Mouse (Mus musculus) heart, embryonic 14.5 days (tissue): ENCODE data around the gene Sema3g. TPM values are rescaled to one million over a fixed set of nuclear protein-coding genes. Genes with fewer than 3 reads are reported as not detected.

Experiments used
- ATAC-seq: fragments of 200-750 bp; cut with Nextera tagmentation; 2 replicates; pipeline ENCODE4 v1.8.0; 2017; ENCODE audit warnings: low read depth, moderate TSS enrichment; ENCODE audit not compliant: insufficient number of reproducible peaks, insufficient read depth, low FRiP score
- H3K27ac ChIP-seq, 2 experiments: fragments of 200-500 bp in 1 of 2; fragments of 300-500 bp in 1 of 2; sonication (generic) in 1 of 2; replicated peaks in 1 of 2; 2 replicates each; pipeline ENCODE4 v1.5.1; 2012 to 2014; ENCODE audit warnings: low read depth in 2 of 2, low read length in 2 of 2, control low read depth in 1 of 2, mild to moderate bottlenecking in 1 of 2, mixed read lengths in 1 of 2; ENCODE audit not compliant: control insufficient read depth in 1 of 2, insufficient read depth in 1 of 2
- H3K27me3 ChIP-seq: fragments of 300-500 bp; sonication (generic); 2 replicates; pipeline ENCODE4 v1.6.1; 2014; ENCODE audit warnings: mild to moderate bottlenecking, low read length, control low read depth; ENCODE audit not compliant: control insufficient read depth, insufficient read depth
- H3K36me3 ChIP-seq: fragments of 300-500 bp; sonication (generic); 2 replicates; pipeline ENCODE4 v1.6.1; 2014; ENCODE audit warnings: mild to moderate bottlenecking, control low read depth, low read length, mixed read lengths; ENCODE audit not compliant: control insufficient read depth, insufficient read depth
- H3K4me1 ChIP-seq, 2 experiments: fragments of 200-500 bp in 1 of 2; fragments of 300-500 bp in 1 of 2; sonication (generic) in 1 of 2; 2 replicates each; pipeline ENCODE4 v1.6.1; 2012 to 2014; ENCODE audit warnings: low read length in 2 of 2, control low read depth in 1 of 2, mixed read lengths in 1 of 2; ENCODE audit not compliant: control insufficient read depth in 2 of 2, insufficient read depth in 2 of 2
- H3K4me2 ChIP-seq: fragments of 300-500 bp; sonication (generic); 2 replicates; pipeline ENCODE4 v1.6.1; 2014; ENCODE audit warnings: mild to moderate bottlenecking, low read length
- H3K4me3 ChIP-seq, 2 experiments: fragments of 200-500 bp in 1 of 2; fragments of 300-500 bp in 1 of 2; sonication (generic) in 1 of 2; 2 replicates each; pipeline ENCODE4 v1.5.1; 2012 to 2014; ENCODE audit warnings: low read length in 2 of 2, mild to moderate bottlenecking in 2 of 2, control low read depth in 1 of 2, low read depth in 1 of 2, moderate library complexity in 1 of 2; ENCODE audit not compliant: control insufficient read depth in 1 of 2, insufficient read depth in 1 of 2
- H3K9ac ChIP-seq: fragments of 300-500 bp; sonication (generic); 2 replicates; pipeline ENCODE4 v1.6.1; 2014; ENCODE audit warnings: mild to moderate bottlenecking, low read length
- H3K9me3 ChIP-seq: fragments of 300-500 bp; sonication (generic); 2 replicates; pipeline ENCODE4 v1.6.1; 2016; ENCODE audit warnings: low read length, control low read depth; ENCODE audit not compliant: control insufficient read depth
- WGBS: fragments of 180-500 bp; shearing (Covaris S2); extraction: QIAGEN DNeasy Blood & Tissue Kit; methylation state at CpG from one replicate; pipeline ENCODE4 v1.1.7; 2014; 5-methylcytosine and 5-hydroxymethylcytosine counted together
- polyA plus RNA-seq: library from polyadenylated mRNA; unstranded; fragments of >200 nt; fragmentation: Nextera tagmentation; extraction: Ambion mirVana; gene quantifications from 2 replicates; pipeline ENCODE4 v1.2.1, GENCODE M21; 2014

Sema3g gene
- polyA plus RNA-seq, 1 experiment from 2014 or later = 0.23 TPM

GRCm38 (mm10) chr14:31173537-31173936 lies 44.1 kb upstream of the Sema3g start:
- peaks cover 0 to 7% of the 10 kb centered on the region in 2 experiments; a peak in 2 of 4 replicates for H3K4me1 ChIP-seq
- H3K27ac ChIP-seq = peak overlapping the region in 1 of 2 experiments; percentile 37; a peak in 1 of 4 replicates
- H3K9ac ChIP-seq = no peak overlapping the region
- no peaks in the 10 kb centered on the region for H3K9me3 ChIP-seq
- peaks cover 87% of the 10 kb centered on the region for H3K36me3 ChIP-seq
- 85% methylated on average over 7 of the region's 7 CpGs for WGBS
- no peak overlapping the region for H3K4me2 ChIP-seq
- ATAC-seq = no peak
- H3K4me3 ChIP-seq = no peak overlapping the region
- H3K27me3 ChIP-seq = no peaks in the 10 kb centered on the region

DNA sequence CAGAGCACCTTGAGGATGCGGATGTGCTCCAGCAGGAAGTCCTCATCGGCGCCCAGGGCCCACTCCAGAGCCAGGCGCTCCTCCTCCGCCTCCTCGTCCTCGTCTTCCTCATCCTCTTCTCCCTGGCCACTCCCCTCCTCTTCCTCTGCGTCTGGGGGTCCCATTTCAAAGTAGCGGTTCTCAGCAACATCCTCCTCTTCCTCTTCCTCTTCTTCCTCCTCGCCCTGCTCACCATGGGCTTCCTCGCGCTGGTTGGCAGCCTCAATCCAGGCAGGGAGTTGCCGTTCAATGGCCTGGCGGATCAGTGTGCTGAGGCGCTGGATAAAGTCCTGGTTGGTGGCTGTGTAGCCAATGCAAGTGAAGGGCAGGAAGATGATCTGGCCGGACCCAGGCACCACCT lies 40.4 kb upstream of the Sema3g start:
- H3K9ac ChIP-seq = no peak overlapping the region

DNA sequence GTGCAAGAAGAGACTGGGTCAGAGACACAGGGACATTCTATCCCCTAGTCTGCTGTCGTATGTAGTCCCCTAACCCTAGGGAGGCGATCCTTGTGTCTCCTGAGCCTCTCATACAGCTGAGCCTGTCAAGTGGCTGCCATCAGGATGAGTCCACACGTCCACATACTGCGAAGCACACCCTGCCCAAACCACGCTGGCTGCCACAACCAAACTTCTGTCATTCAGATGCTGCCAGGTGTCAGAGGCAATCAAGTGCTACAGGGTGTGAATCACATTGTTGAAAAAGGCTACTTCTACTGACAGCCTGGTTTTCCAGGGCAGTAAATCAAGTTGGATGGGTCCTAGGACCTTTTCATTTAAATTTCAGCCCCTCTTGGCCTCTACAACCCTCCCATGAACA lies 39.9 kb upstream of the Sema3g start:
- Histone ChIP-seq H3K9ac (no peak overlapping the region), H3K4me1 (peaks cover under 1 to 7% of the 10 kb centered on the region in 2 experiments; a peak in 2 of 4 replicates), H3K4me2 (no peak overlapping the region), H3K27ac (no peak overlapping the region), H3K4me3 (no peak overlapping the region), H3K9me3 (no peaks in the 10 kb centered on the region), H3K27me3 (no peaks in the 10 kb centered on the region), H3K36me3 (peaks cover 99% of the 10 kb centered on the region)
- ATAC-seq = no peak
- WGBS = 80% methylated on average over 5 of the region's 5 CpGs

More for the DNA sequence above, 40.4 kb upstream of the Sema3g start:
- Histone ChIP-seq H3K4me2 (no peak overlapping the region), H3K27me3 (no peaks in the 10 kb centered on the region), H3K9me3 (no peaks in the 10 kb centered on the region), H3K4me1 (peaks cover 0 to 7% of the 10 kb centered on the region in 2 experiments; a peak in 2 of 4 replicates), H3K36me3 (peaks cover 99% of the 10 kb centered on the region), H3K4me3 (no peak overlapping the region), H3K27ac (no peak overlapping the region)
- 83% methylated on average over 15 of the region's 16 CpGs for WGBS
- ATAC-seq = no peak

- Histone ChIP-seq H3K4me3 (no peak overlapping the region), H3K27ac (no peak overlapping the region; a peak in 1 of 4 replicates), H3K9ac (no peak overlapping the region), H3K4me2 (no peak overlapping the region), H3K4me1 (peaks cover 0 to 2% of the 10 kb centered on the region in 2 experiments; a peak in 2 of 4 replicates), H3K9me3 (no peaks in the 10 kb centered on the region), H3K27me3 (no peaks in the 10 kb centered on the region), H3K36me3 (peaks cover 99% of the 10 kb centered on the region)
- ATAC-seq = no peak
- 78% methylated on average over 12 of the region's 12 CpGs for WGBS
These were observed 37.8 kb upstream of the Sema3g start for GRCm38 (mm10) chr14:31179677-31180365.

- H3K4me1 ChIP-seq = peaks cover 2% of the 10 kb centered on the region in 2 experiments; a peak in 3 of 4 replicates
- H3K27ac ChIP-seq = no peak overlapping the region
- WGBS = 75% methylated on average over 4 of the region's 4 CpGs
These were observed 36.1 kb upstream of the Sema3g start for GRCm38 (mm10) chr14:31181512-31181911.

GRCm38 (mm10) chr14:31182786-31183290 lies 34.8 kb upstream of the Sema3g start:
- Histone ChIP-seq H3K27me3 (no peaks in the 10 kb centered on the region), H3K4me2 (no peak overlapping the region), H3K9me3 (no peaks in the 10 kb centered on the region), H3K4me3 (no peak overlapping the region), H3K36me3 (peaks cover 99% of the 10 kb centered on the region), H3K27ac (peak overlapping the region; percentile 31; a peak in 1 of 4 replicates), H3K9ac (no peak overlapping the region), H3K4me1 (peaks cover 9 to 14% of the 10 kb centered on the region in 2 experiments)
- WGBS = 62% methylated on average over 2 of the region's 2 CpGs
- ATAC-seq = no peak

More at GRCm38 (mm10) chr14:31181512-31181911, 36.1 kb upstream of the Sema3g start:
- no peak for ATAC-seq
- Histone ChIP-seq H3K27me3 (no peaks in the 10 kb centered on the region), H3K4me3 (no peak overlapping the region), H3K36me3 (peaks cover 99% of the 10 kb centered on the region), H3K9ac (no peak overlapping the region), H3K9me3 (no peaks in the 10 kb centered on the region), H3K4me2 (no peak overlapping the region)

DNA sequence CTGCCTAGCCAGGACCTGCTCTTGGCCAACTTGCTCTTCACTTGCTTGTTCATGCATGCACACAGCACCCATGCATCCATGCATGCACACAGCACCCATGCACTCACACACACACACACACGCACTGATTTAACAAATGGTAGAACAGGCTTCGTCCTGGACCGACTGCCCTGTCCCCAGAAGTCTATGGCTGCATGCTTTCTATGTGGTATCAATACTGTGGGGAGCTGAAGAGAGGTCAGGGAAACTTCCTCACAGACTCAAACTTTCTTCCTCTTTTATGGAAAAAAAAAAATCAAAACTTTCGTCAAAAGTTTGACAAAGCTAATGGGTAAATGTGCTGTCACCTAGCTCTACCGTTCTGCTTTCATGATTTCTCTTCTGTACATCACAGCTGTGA lies 34.1 kb upstream of the Sema3g start:
- no peak overlapping the region for H3K4me3 ChIP-seq
- peak overlapping the region in 1 of 2 experiments; percentile 24; a peak in 1 of 4 replicates for H3K27ac ChIP-seq
- H3K9me3 ChIP-seq = no peaks in the 10 kb centered on the region
- 80% methylated on average over 5 of the region's 5 CpGs for WGBS
- no peak overlapping the region for H3K4me2 ChIP-seq
- H3K4me1 ChIP-seq = peaks cover 11 to 18% of the 10 kb centered on the region in 2 experiments
- H3K27me3 ChIP-seq = no peaks in the 10 kb centered on the region
- no peak for ATAC-seq
- peak overlapping the region; percentile 46; the same call in 1 of the 2 replicates for H3K9ac ChIP-seq
- H3K36me3 ChIP-seq = peaks cover 100% of the 10 kb centered on the region
